Mouse (Mus musculus) macrophage (primary cell): ENCODE results near the gene Scamp1. TPM values are rescaled to one million over a fixed set of nuclear protein-coding genes. Genes with fewer than 3 reads are reported as not detected.

Source experiments
- H3K27ac ChIP-seq: fragments of 350-480 bp; formaldehyde crosslinking; 2 replicates; pipeline ENCODE4 v1.9.0; 2021
- H3K36me3 ChIP-seq: fragments of 350-480 bp; formaldehyde crosslinking; 2 replicates; pipeline ENCODE4 v1.9.0; 2021; ENCODE audit errors: inconsistent target
- H3K4me3 ChIP-seq: fragments of 350-480 bp; formaldehyde crosslinking; 2 replicates; pipeline ENCODE4 v1.9.0; 2021; ENCODE audit errors: inconsistent target
- H3K79me2 ChIP-seq: fragments of 350-480 bp; formaldehyde crosslinking; 2 replicates; pipeline ENCODE4 v1.9.0; 2021; ENCODE audit errors: inconsistent target
- WGBS: methylation state at CpG from one replicate; pipeline ENCODE4 v1.1.7; 2026; ENCODE audit warnings: inconsistent platforms; ENCODE audit not compliant: missing documents; 5-methylcytosine and 5-hydroxymethylcytosine counted together
- polyA plus RNA-seq: library from polyadenylated mRNA; stranded (reverse); fragments of 250-400 nt; gene quantifications from 3 replicates; pipeline ENCODE4 v1.2.4, GENCODE M21; 2018; ENCODE audit warnings: inconsistent platforms

The Scamp1 gene
- polyA plus RNA-seq, 1 experiment from 2014 or later: 21.9 TPM

GRCm38 (mm10) chr13:94224717-94225705 lies 60.6 kb downstream of the Scamp1 start:
- Histone ChIP-seq H3K27ac (no peak overlapping the region), H3K36me3 (peaks cover 55% of the 10 kb centered on the region)

GRCm38 (mm10) chr13:94223609-94224008 lies 62.0 kb downstream of the Scamp1 start:
- Histone ChIP-seq H3K27ac (no peak overlapping the region), H3K79me2 (no peaks in the 10 kb centered on the region), H3K36me3 (peaks cover 52% of the 10 kb centered on the region), H3K4me3 (no peak overlapping the region)
- WGBS: 87% methylated on average over 14 of the region's 14 CpGs

More at GRCm38 (mm10) chr13:94224717-94225705, 60.6 kb downstream of the Scamp1 start:
- Histone ChIP-seq H3K79me2 (no peaks in the 10 kb centered on the region), H3K4me3 (no peak overlapping the region)
- 96% methylated on average over 23 of the region's 38 CpGs for WGBS

DNA sequence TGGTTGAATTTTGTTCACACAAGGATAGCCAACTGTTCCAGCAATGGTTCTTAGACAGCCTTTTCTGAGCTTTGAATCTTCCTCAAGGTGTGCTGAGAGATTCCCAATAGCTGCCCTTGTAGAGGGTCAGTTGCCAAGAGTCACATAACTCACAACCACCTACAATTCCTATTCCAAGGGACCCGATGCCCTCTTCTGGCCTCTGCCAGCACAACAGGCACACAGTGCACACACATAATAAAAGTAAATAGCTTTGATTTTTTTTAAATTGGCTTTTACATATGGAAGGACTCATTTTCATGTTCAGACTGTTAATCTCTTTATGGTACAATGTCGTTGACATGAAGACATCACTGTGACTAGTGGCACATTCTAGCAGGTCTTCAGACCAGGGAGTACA lies 72.9 kb downstream of the Scamp1 start:
- Histone ChIP-seq H3K27ac (no peak overlapping the region), H3K4me3 (no peak overlapping the region), H3K36me3 (peaks cover 23% of the 10 kb centered on the region), H3K79me2 (no peaks in the 10 kb centered on the region)
- WGBS: 95% methylated on average over 2 of the region's 2 CpGs

GRCm38 (mm10) chr13:94212179-94212578 lies 73.5 kb downstream of the Scamp1 start:
- Histone ChIP-seq H3K36me3 (peaks cover 28% of the 10 kb centered on the region), H3K4me3 (no peak overlapping the region), H3K27ac (no peak overlapping the region), H3K79me2 (no peaks in the 10 kb centered on the region)
- WGBS: 81% methylated on average over 2 of the region's 2 CpGs

DNA sequence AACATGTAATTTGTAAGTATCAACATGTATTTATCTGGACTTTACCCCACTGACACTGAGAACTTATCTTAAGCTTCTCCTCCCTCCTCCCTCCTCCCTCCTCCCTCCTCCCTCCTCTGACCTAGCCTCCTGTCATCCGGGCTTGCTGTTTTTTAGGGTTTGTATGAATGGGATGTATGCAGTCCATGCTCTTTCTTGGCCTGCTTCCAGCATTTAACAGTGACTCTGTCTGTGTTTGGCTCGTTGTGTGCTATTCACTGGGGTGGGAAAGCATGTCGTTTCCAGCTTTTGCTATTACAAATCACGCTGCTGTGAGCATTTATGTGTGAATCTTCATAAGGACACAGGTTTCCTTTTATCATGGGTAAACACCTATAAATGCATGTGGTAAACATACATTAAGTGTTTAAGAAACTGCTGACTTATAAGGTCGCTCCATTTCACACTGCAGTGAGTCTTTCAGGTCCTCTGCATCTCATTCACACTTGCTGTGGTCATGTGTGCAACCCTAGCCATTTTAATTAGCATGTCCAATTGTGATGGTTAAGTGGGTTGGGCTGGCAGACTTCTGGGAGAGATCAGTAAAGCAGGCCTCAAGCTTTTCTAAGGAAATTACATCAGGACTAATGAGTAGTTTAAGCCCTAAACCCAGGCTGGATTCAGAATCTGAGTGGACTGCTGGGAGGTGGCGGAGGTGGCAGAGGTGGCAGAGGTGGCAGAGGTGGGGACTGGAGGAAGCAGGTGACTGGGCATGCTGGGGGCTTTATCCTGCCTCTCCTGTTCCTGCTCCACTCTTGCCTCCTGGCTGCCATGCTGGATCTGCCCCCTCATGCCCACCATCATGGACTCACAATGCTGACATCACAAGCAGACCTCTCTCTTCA lies 74.2 kb downstream of the Scamp1 start:
- Histone ChIP-seq H3K27ac (no peak overlapping the region), H3K4me3 (no peak overlapping the region), H3K36me3 (peaks cover 35% of the 10 kb centered on the region), H3K79me2 (no peaks in the 10 kb centered on the region)
- 88% methylated on average over 5 of the region's 6 CpGs for WGBS

DNA sequence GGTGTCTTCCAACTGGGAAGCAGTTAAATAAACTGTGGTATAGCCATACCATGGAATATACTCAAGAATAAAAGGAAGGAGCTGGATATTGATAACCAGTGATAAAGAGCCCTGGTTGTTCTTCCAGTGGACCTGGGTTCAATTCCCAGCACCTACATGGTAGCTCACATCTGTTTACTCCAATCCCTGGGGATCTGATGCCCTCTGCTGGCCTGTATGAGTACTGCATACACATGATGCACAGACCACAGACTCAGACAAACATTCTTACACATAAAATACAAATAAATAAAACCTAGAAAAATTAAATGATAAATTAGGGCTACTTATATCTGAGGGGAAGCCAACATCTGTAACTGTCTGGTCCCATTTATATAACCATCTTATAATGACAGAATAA lies 76.8 kb downstream of the Scamp1 start:
- Histone ChIP-seq H3K36me3 (peaks cover 41% of the 10 kb centered on the region), H3K4me3 (no peak overlapping the region), H3K79me2 (no peaks in the 10 kb centered on the region), H3K27ac (no peak overlapping the region)

GRCm38 (mm10) chr13:94207973-94208372 lies 77.7 kb downstream of the Scamp1 start:
- WGBS: 98% methylated on average over 16 of the region's 16 CpGs
- Histone ChIP-seq H3K27ac (no peak overlapping the region), H3K36me3 (peaks cover 41% of the 10 kb centered on the region), H3K4me3 (no peak overlapping the region), H3K79me2 (no peaks in the 10 kb centered on the region)

- peaks cover 40% of the 10 kb centered on the region for H3K36me3 ChIP-seq
- H3K4me3 ChIP-seq: no peak overlapping the region
Observed at GRCm38 (mm10) chr13:94205234-94205633, 80.4 kb downstream of the Scamp1 start.

DNA sequence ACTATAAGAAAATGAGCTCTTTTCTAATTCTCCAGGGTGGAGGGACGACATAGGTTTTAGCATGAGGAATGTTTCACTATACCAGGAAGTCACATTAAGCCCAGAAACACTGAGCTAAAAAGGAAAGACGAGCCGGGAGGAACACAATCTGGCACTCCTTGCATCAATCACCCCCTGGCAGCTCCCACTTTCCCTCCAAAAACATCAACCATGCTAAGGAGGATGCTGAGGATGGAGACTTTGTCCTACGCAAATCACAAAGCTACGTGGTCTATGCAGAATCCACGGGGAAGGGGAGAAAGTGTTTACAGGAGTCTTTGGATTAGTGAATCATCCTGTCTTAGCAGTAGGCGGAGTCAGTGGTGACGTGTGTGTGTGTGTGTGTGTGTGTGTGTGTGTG lies 85.8 kb downstream of the Scamp1 start:
- peaks cover 10% of the 10 kb centered on the region; the same call in 1 of the 2 replicates for H3K79me2 ChIP-seq
- 94% methylated on average over 4 of the region's 8 CpGs for WGBS
- peaks cover 18% of the 10 kb centered on the region; the same call in 1 of the 2 replicates for H3K36me3 ChIP-seq
- H3K27ac ChIP-seq: no peak overlapping the region
- H3K4me3 ChIP-seq: no peak overlapping the region

More at GRCm38 (mm10) chr13:94205234-94205633, 80.4 kb downstream of the Scamp1 start:
- no peaks in the 10 kb centered on the region for H3K79me2 ChIP-seq
- no peak overlapping the region for H3K27ac ChIP-seq
- 20% methylated on average over 6 of the region's 6 CpGs for WGBS

DNA sequence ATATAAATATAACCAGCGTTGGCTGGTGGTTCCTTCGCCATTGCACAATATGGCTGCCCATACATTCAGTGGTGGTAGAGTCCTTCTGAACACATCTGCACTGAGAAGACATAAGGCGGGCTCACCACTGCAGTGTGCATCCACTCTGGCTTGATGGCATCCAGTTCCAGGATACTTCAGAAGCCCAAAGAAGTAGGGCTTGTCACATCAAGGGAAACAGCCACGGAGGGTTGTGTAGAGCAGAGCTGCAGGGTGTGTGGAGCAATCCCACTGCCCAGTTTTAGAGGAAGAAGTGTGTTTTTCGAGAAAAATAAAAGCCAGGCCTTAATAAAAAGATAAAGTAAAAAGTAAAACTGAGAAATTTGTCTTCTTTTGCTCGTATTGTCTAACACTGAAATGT lies 87.0 kb downstream of the Scamp1 start:
- WGBS: 78% methylated on average over 6 of the region's 6 CpGs
- H3K4me3 ChIP-seq: no peak overlapping the region
- peaks cover 22% of the 10 kb centered on the region for H3K79me2 ChIP-seq
- H3K36me3 ChIP-seq: peaks cover 29% of the 10 kb centered on the region; the same call in 1 of the 2 replicates
- no peak overlapping the region for H3K27ac ChIP-seq

DNA sequence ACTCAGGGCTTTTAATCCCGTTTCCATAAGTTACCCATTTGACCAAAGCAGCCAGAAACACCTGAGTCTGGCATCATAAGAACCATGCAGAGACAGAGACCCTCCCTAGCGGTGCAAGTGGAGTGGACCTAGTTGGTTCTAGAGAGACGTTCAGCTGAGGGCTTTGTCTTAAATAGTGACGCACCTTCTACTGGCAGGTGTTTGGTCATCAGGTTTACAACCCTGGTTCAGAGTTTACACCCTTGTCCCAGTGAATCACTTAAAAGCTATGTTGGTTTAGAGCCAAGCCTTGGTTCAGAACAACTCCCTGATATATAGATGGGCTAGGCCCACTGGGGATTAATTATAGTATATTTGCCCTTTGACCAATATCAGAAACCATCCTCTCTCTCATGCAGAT lies 92.4 kb downstream of the Scamp1 start:
- H3K4me3 ChIP-seq: no peak overlapping the region
- no peak overlapping the region for H3K27ac ChIP-seq
- H3K79me2 ChIP-seq: peaks cover 76% of the 10 kb centered on the region
- H3K36me3 ChIP-seq: peaks cover 48% of the 10 kb centered on the region
- WGBS: 98% methylated on average over 4 of the region's 4 CpGs

- peak overlapping the region; percentile 12; the same call in 1 of the 2 replicates for H3K27ac ChIP-seq
- peaks cover 34% of the 10 kb centered on the region for H3K36me3 ChIP-seq
- 67% methylated on average over 1 of the region's 1 CpGs for WGBS
- peaks cover 99% of the 10 kb centered on the region for H3K79me2 ChIP-seq
- H3K4me3 ChIP-seq: no peak overlapping the region
Observed at GRCm38 (mm10) chr13:94190386-94190785, 95.3 kb downstream of the Scamp1 start.

DNA sequence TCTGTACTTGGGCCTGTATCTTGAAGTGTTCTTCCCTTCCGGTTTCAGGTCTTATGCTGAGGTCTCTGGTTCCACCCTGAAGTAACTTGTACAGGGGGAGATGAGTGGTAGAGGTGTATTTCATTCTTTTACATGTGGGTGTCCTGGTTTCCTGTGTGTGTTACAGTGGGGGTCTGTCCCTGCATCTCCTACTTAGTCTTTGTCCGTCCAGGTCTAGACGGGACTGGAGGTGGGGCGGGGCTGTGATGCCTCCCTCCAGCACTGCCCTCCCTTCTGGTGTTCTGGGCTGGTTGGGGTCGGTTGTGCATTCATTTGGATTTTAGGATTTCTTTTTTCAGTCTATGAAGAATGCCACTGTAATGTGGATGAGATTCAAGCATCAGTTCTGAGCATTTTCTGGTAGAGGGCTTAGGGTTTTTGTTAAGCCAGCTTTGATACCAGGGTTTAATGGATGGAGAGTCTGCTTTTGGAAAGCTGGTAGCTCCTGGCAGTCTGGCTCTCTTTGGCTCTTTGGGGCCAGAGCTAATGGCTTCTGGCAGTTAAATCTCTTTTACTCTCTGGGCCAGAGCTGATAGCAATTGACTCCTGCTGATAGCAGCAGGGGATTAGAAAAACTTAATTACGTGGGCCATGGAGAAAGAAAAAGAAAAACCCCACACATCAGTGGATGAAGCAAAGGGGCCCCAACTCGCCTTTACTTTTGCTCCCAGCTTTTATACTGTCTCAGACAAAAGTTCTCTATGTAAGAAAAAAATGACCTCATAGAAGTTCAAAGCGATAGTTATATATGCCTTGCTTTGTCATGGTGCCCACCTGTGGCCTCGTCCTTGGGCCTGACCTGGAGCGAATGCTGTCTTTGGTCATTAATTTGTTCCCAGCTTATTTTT lies 97.2 kb downstream of the Scamp1 start:
- H3K4me3 ChIP-seq: no peak overlapping the region
- peaks cover 17% of the 10 kb centered on the region for H3K36me3 ChIP-seq
- 87% methylated on average over 10 of the region's 10 CpGs for WGBS
- H3K27ac ChIP-seq: no peak overlapping the region
- peaks cover 100% of the 10 kb centered on the region for H3K79me2 ChIP-seq

DNA sequence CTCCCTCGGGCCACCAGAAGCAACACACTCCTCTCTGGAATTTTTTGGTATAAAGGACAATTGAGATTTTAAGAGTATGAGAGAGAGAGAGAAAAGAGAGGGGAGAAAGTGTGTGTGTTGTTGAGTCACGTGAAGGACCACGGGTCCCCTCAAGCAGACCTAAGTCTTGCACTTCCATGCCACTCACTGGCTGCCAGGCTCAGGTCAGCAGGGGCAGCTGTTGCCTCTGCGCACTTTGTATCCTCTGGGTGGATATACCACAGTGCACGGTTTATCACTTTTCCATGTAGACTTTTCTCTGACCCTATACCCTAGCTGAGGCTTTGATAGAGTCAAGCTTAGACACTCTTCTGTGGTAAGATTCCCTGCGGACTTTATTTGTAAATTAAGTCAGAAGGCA lies 100.0 kb downstream of the Scamp1 start:
- WGBS: 87% methylated on average over 5 of the region's 6 CpGs
- Histone ChIP-seq H3K36me3 (no peaks in the 10 kb centered on the region), H3K79me2 (peaks cover 100% of the 10 kb centered on the region), H3K27ac (no peak overlapping the region), H3K4me3 (no peak overlapping the region)
